Mouse (Mus musculus): Measurements from ENCODE around the gene Dnajb3. TPM values are rescaled to one million over a fixed set of nuclear protein-coding genes. Genes with fewer than 3 reads are reported as not detected.
A peak's percentile ranks its signal among the peaks of the same experiment; 100 is the strongest.
"Not testable (repeated sequence)": the region's sequence is repeated elsewhere in the genome, so short reads cannot be mapped to it uniquely, and the experiment has no call there.

Gene Dnajb3
- polyA plus RNA-seq, 1 experiment from 2014 or later: 6.9 TPM

DNA sequence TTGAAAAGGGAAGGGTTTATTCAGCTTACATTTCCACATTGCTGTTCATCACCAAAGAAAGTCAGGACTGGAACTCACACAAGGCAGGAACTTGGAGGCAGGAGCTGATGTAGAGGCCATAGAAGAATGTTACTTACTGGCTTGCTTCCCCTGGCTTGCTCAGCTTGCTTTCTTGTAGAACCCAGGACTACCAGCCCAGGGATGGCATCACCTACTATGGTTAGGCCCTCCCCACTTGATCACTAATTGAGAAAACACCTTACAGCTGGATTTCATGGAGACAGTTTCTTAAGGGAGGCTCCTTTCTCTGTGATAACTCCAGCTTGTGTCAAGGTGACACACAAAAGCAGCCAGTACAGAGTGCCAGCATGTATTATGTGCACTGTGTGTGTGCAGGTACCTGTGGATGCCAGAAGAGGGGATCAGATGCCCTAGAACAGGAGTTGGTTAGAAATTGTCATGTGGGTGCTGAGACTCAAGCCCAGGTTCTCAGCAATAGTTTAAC lies 17.5 kb upstream of the Dnajb3 start:
- H3K27me3 ChIP-seq; H3K4me1 ChIP-seq; H3K36me3 ChIP-seq; H3K4me2 ChIP-seq; H3K9ac ChIP-seq; H3K4me3 ChIP-seq; ATAC-seq (ENCODE audit: borderline replicate concordance, extremely low read depth, low FRiP score, low TSS enrichment); H3K27ac ChIP-seq: not testable (repeated sequence)
- peaks cover 21% of the 10 kb centered on the region; the same call in 1 of the 2 replicates for H3K9me3 ChIP-seq

- Histone ChIP-seq H3K4me2 (no peak overlapping the region), H3K4me1 (no peaks in the 10 kb centered on the region), H3K4me3 (no peak overlapping the region), H3K36me3 (no peaks in the 10 kb centered on the region), H3K27me3 (no peaks in the 10 kb centered on the region), H3K9me3 (peaks cover 20% of the 10 kb centered on the region; the same call in 1 of the 2 replicates), H3K27ac (no peak overlapping the region), H3K9ac (no peak overlapping the region)
- no peak for ATAC-seq (ENCODE audit: borderline replicate concordance, extremely low read depth, low FRiP score, low TSS enrichment)
- WGBS: 43% methylated on average over 2 of the region's 2 CpGs
Measured at GRCm38 (mm10) chr1:88222216-88222615, 16.6 kb upstream of the Dnajb3 start.

GRCm38 (mm10) chr1:88220336-88220735 lies 14.8 kb upstream of the Dnajb3 start:
- H3K27me3 ChIP-seq: no peaks in the 10 kb centered on the region
- H3K4me2 ChIP-seq: no peak overlapping the region
- H3K36me3 ChIP-seq: no peaks in the 10 kb centered on the region
- peaks cover 17% of the 10 kb centered on the region for H3K9me3 ChIP-seq
- ATAC-seq (ENCODE audit: borderline replicate concordance, extremely low read depth, low FRiP score, low TSS enrichment): no peak
- H3K4me1 ChIP-seq: no peaks in the 10 kb centered on the region
- no peak overlapping the region for H3K27ac ChIP-seq
- no peak overlapping the region for H3K9ac ChIP-seq
- H3K4me3 ChIP-seq: no peak overlapping the region

- Histone ChIP-seq H3K36me3 (no peaks in the 10 kb centered on the region), H3K9me3 (peaks cover 27% of the 10 kb centered on the region), H3K4me2 (no peak overlapping the region), H3K4me1 (no peaks in the 10 kb centered on the region), H3K4me3 (no peak overlapping the region), H3K9ac (no peak overlapping the region), H3K27me3 (no peaks in the 10 kb centered on the region), H3K27ac (no peak overlapping the region)
- no peak for ATAC-seq (ENCODE audit: borderline replicate concordance, extremely low read depth, low FRiP score, low TSS enrichment)
- WGBS: 19% methylated on average over 1 of the region's 1 CpGs
Measured at GRCm38 (mm10) chr1:88219054-88219453, 13.5 kb upstream of the Dnajb3 start.

DNA sequence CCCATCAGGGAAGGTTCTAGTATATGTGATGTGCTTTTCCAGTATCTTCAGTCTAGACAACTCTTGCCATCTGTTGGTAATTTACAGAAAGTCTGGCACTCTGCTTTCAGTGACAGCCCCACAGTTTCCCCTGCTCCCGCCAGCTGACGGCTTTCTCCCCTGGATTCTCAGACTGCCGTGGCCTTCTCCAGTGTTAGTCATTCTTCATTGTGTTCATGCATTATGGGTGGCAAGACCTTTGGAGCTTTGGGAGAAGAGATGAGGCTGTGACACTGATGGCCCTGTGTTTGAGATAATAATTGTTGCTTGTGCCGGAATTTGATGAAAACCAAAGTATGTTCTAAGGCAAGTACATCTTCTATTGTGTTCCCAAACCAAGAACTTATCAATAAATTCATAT lies 13.0 kb upstream of the Dnajb3 start:
- H3K4me1 ChIP-seq: no peaks in the 10 kb centered on the region
- no peaks in the 10 kb centered on the region for H3K27me3 ChIP-seq
- peaks cover 31% of the 10 kb centered on the region for H3K9me3 ChIP-seq
- H3K4me2 ChIP-seq: no peak overlapping the region
- no peak overlapping the region for H3K27ac ChIP-seq
- no peak overlapping the region for H3K4me3 ChIP-seq
- no peaks in the 10 kb centered on the region for H3K36me3 ChIP-seq
- no peak for ATAC-seq (ENCODE audit: borderline replicate concordance, extremely low read depth, low FRiP score, low TSS enrichment)
- WGBS: 48% methylated on average over 4 of the region's 4 CpGs
- H3K9ac ChIP-seq: no peak overlapping the region

DNA sequence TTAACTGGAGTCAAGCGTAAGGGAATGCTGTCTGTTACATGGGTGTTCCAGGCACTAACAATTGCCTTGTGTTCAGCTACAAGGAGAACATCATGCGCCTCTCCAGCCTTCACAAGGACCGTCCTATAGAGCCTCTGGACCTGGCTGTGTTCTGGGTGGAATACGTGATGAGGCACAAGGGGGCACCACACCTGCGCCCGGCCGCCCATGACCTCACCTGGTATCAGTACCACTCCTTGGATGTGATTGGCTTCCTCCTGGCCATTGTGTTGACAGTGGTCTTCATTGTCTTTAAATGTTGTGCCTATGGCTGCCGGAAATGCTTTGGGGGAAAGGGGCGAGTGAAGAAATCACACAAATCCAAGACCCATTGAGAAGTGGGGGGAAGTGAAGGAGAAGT lies 12.5 kb upstream of the Dnajb3 start:
- Histone ChIP-seq H3K9ac (no peak overlapping the region), H3K4me1 (no peaks in the 10 kb centered on the region), H3K27ac (no peak overlapping the region), H3K27me3 (no peaks in the 10 kb centered on the region), H3K36me3 (no peaks in the 10 kb centered on the region), H3K4me2 (no peak overlapping the region), H3K4me3 (no peak overlapping the region), H3K9me3 (peaks cover 36% of the 10 kb centered on the region)
- 70% methylated on average over 9 of the region's 9 CpGs for WGBS
- no peak for ATAC-seq (ENCODE audit: borderline replicate concordance, extremely low read depth, low FRiP score, low TSS enrichment)

GRCm38 (mm10) chr1:88217576-88217975 lies 12.0 kb upstream of the Dnajb3 start:
- Histone ChIP-seq H3K36me3 (no peaks in the 10 kb centered on the region), H3K4me1 (no peaks in the 10 kb centered on the region), H3K27me3 (no peaks in the 10 kb centered on the region), H3K9me3 (peaks cover 39% of the 10 kb centered on the region), H3K9ac (no peak overlapping the region), H3K4me3 (no peak overlapping the region), H3K4me2 (no peak overlapping the region), H3K27ac (no peak overlapping the region)
- no peak for ATAC-seq (ENCODE audit: borderline replicate concordance, extremely low read depth, low FRiP score, low TSS enrichment)
- WGBS: 31% methylated on average over 3 of the region's 3 CpGs

- H3K9me3 ChIP-seq: peaks cover 43% of the 10 kb centered on the region
- no peaks in the 10 kb centered on the region for H3K27me3 ChIP-seq
- no peak overlapping the region for H3K9ac ChIP-seq
- ATAC-seq (ENCODE audit: borderline replicate concordance, extremely low read depth, low FRiP score, low TSS enrichment): no peak
- H3K4me2 ChIP-seq: no peak overlapping the region
- no peak overlapping the region for H3K27ac ChIP-seq
- H3K36me3 ChIP-seq: no peaks in the 10 kb centered on the region
- H3K4me3 ChIP-seq: no peak overlapping the region
- 60% methylated on average over 2 of the region's 2 CpGs for WGBS
- no peaks in the 10 kb centered on the region for H3K4me1 ChIP-seq
Measured at GRCm38 (mm10) chr1:88217144-88217543, 11.6 kb upstream of the Dnajb3 start.

- Histone ChIP-seq H3K9ac (no peak overlapping the region), H3K4me3 (no peak overlapping the region), H3K4me2 (no peak overlapping the region), H3K4me1 (no peaks in the 10 kb centered on the region), H3K9me3 (peaks cover 47% of the 10 kb centered on the region), H3K27ac (no peak overlapping the region), H3K36me3 (no peaks in the 10 kb centered on the region), H3K27me3 (no peaks in the 10 kb centered on the region)
- WGBS: 57% methylated on average over 2 of the region's 2 CpGs
- no peak for ATAC-seq (ENCODE audit: borderline replicate concordance, extremely low read depth, low FRiP score, low TSS enrichment)
Measured at GRCm38 (mm10) chr1:88216551-88216950, 11.0 kb upstream of the Dnajb3 start.

- Histone ChIP-seq H3K27ac (no peak overlapping the region), H3K9ac (no peak overlapping the region), H3K4me2 (no peak overlapping the region), H3K4me3 (no peak overlapping the region), H3K27me3 (no peaks in the 10 kb centered on the region), H3K4me1 (no peaks in the 10 kb centered on the region), H3K9me3 (peaks cover 50% of the 10 kb centered on the region), H3K36me3 (no peaks in the 10 kb centered on the region)
- 66% methylated on average over 10 of the region's 10 CpGs for WGBS
- ATAC-seq (ENCODE audit: borderline replicate concordance, extremely low read depth, low FRiP score, low TSS enrichment): no peak
Measured at GRCm38 (mm10) chr1:88215466-88216380, 10.1 kb upstream of the Dnajb3 start.

- Histone ChIP-seq H3K36me3 (no peaks in the 10 kb centered on the region), H3K9me3 (peaks cover 50% of the 10 kb centered on the region), H3K27ac (no peak overlapping the region), H3K27me3 (no peaks in the 10 kb centered on the region), H3K4me2 (no peak overlapping the region), H3K9ac (no peak overlapping the region), H3K4me1 (no peaks in the 10 kb centered on the region), H3K4me3 (no peak overlapping the region)
- no peak for ATAC-seq (ENCODE audit: borderline replicate concordance, extremely low read depth, low FRiP score, low TSS enrichment)
- WGBS: 76% methylated on average over 2 of the region's 2 CpGs
Measured at GRCm38 (mm10) chr1:88214462-88214952, 8.9 kb upstream of the Dnajb3 start.

GRCm38 (mm10) chr1:88213766-88214461 lies 8.3 kb upstream of the Dnajb3 start:
- Histone ChIP-seq H3K27me3 (no peaks in the 10 kb centered on the region), H3K36me3 (no peaks in the 10 kb centered on the region), H3K4me3 (no peak overlapping the region), H3K27ac (no peak overlapping the region), H3K9me3 (peaks cover 50% of the 10 kb centered on the region), H3K9ac (no peak overlapping the region), H3K4me1 (no peaks in the 10 kb centered on the region), H3K4me2 (no peak overlapping the region)
- ATAC-seq (ENCODE audit: borderline replicate concordance, extremely low read depth, low FRiP score, low TSS enrichment): peak; percentile 16; the same call in 1 of the 2 replicates
- WGBS: 77% methylated on average over 2 of the region's 2 CpGs

Measured in lung, embryonic 15.5 days (tissue).